Mouse (Mus musculus) lung, embryonic 16.5 days (tissue): ENCODE measurements around the gene Sorcs3. TPM values are rescaled to one million over a fixed set of nuclear protein-coding genes. Genes with fewer than 3 reads are reported as not detected.

Experiments used
- ATAC-seq: fragments of 200-750 bp; cut with Nextera tagmentation; 2 replicates; pipeline ENCODE4 v1.8.0; 2017; ENCODE audit warnings: low read depth, mild to moderate bottlenecking, moderate library complexity
- H3K27ac ChIP-seq: fragments of 300-500 bp; sonication (generic); 2 replicates; pipeline ENCODE4 v1.5.1; 2014; ENCODE audit warnings: mild to moderate bottlenecking, control low read depth, low read length
- H3K27me3 ChIP-seq: fragments of 300-500 bp; sonication (generic); 2 replicates; pipeline ENCODE4 v1.6.1; 2014; ENCODE audit warnings: low read depth, low read length, mixed read lengths; ENCODE audit not compliant: control insufficient read depth, insufficient read depth
- H3K36me3 ChIP-seq: fragments of 300-500 bp; sonication (generic); 2 replicates; pipeline ENCODE4 v1.6.1; 2014; ENCODE audit warnings: low read length; ENCODE audit not compliant: control insufficient read depth, insufficient read depth
- H3K4me1 ChIP-seq: fragments of 300-500 bp; sonication (generic); replicated peaks from 2 replicates; pipeline ENCODE4 v1.6.1; 2014; ENCODE audit warnings: low read length, mixed read lengths; ENCODE audit not compliant: control insufficient read depth, insufficient read depth
- H3K4me2 ChIP-seq: fragments of 300-500 bp; sonication (generic); 2 replicates; pipeline ENCODE4 v1.6.1; 2014; ENCODE audit warnings: low read depth, low read length, control low read depth
- H3K4me3 ChIP-seq: fragments of 300-500 bp; sonication (generic); 2 replicates; pipeline ENCODE4 v1.5.1; 2014; ENCODE audit warnings: mild to moderate bottlenecking, low read length, control low read depth
- H3K9ac ChIP-seq: fragments of 300-500 bp; sonication (generic); 2 replicates; pipeline ENCODE4 v1.6.1; 2014; ENCODE audit warnings: low read length, control low read depth
- H3K9me3 ChIP-seq: fragments of 300-500 bp; sonication (generic); 2 replicates; pipeline ENCODE4 v1.6.1; 2016; ENCODE audit warnings: low read length; ENCODE audit not compliant: control insufficient read depth
- WGBS: fragments of 180-500 bp; shearing (Covaris S2); extraction: QIAGEN DNeasy Blood & Tissue Kit; methylation state at CpG from one replicate; pipeline ENCODE4 v1.1.7; 2014; 5-methylcytosine and 5-hydroxymethylcytosine counted together
- polyA plus RNA-seq: library from polyadenylated mRNA; unstranded; fragments of >200 nt; fragmentation: Nextera tagmentation; extraction: Ambion mirVana; gene quantifications from 2 replicates; pipeline ENCODE4 v1.2.1, GENCODE M21; 2015

Gene Sorcs3
- polyA plus RNA-seq, 1 experiment from 2014 or later, result 0.20 TPM

DNA sequence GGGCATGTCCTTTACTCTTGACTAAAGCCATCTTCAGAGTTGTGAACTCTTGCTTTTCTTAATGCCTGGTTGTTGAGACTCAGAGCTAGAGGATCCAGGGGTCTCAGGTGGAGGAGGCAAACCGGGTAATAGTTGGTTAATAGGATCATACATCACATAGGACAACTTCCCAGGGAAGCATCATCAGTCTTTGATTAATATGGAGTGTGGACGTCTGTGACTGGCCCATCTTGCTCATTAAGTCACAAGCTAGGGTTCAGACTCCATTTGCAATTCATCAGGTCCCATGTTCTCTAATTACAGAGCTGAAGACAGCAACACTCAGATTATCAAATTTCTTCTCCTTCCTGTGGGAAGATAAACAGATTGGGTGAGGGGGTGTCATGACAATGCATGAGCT is 353.6 kb downstream of the Sorcs3 start:
- WGBS, result 48% methylated on average over 2 of the region's 2 CpGs
- Histone ChIP-seq H3K36me3 (no peaks in the 10 kb centered on the region), H3K4me3 (no peak overlapping the region), H3K9ac (no peak overlapping the region), H3K4me1 (no peaks in the 10 kb centered on the region), H3K27ac (no peak overlapping the region), H3K27me3 (no peaks in the 10 kb centered on the region), H3K9me3 (no peaks in the 10 kb centered on the region), H3K4me2 (no peak overlapping the region)
- no peak for ATAC-seq

- WGBS, result 39% methylated on average over 1 of the region's 1 CpGs
- no peak overlapping the region for H3K27ac ChIP-seq
- no peak for ATAC-seq
- H3K9ac ChIP-seq, result no peak overlapping the region
- no peak overlapping the region for H3K4me3 ChIP-seq
- H3K9me3 ChIP-seq, result no peaks in the 10 kb centered on the region
- no peak overlapping the region for H3K4me2 ChIP-seq
- H3K27me3 ChIP-seq, result no peaks in the 10 kb centered on the region
- no peaks in the 10 kb centered on the region for H3K4me1 ChIP-seq
- no peaks in the 10 kb centered on the region for H3K36me3 ChIP-seq
These were observed 369.9 kb downstream of the Sorcs3 start for GRCm38 (mm10) chr19:48575736-48576135.

DNA sequence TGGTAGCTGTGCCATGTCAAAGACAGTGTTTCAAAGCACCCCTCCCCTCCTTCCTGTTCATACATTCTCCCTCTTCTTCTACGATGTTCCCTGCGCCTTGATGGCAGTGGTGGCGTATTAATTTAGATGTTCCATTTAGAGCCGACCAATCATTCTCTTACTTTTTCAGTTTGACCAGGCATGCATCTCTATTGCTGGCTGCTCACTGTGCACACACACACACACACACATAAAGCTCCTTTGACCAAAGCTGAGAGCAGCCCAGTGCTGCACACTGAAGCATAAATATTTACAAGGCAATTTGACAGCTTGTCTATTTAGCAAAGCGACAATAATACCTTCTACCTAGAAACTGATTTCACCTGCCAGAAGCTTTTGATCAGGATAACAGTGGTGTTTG is 371.3 kb downstream of the Sorcs3 start:
- Histone ChIP-seq H3K36me3 (no peaks in the 10 kb centered on the region), H3K9ac (no peak overlapping the region), H3K4me1 (no peaks in the 10 kb centered on the region), H3K9me3 (no peaks in the 10 kb centered on the region), H3K4me3 (no peak overlapping the region), H3K27ac (no peak overlapping the region), H3K27me3 (no peaks in the 10 kb centered on the region), H3K4me2 (no peak overlapping the region)
- 54% methylated on average over 5 of the region's 5 CpGs for WGBS
- ATAC-seq, result no peak

- Histone ChIP-seq H3K27me3 (no peaks in the 10 kb centered on the region), H3K9ac (no peak overlapping the region), H3K36me3 (no peaks in the 10 kb centered on the region), H3K4me2 (no peak overlapping the region), H3K9me3 (no peaks in the 10 kb centered on the region), H3K4me1 (no peaks in the 10 kb centered on the region), H3K4me3 (no peak overlapping the region), H3K27ac (no peak overlapping the region)
- WGBS, result 76% methylated on average over 8 of the region's 8 CpGs
- ATAC-seq, result no peak
These were observed 379.2 kb downstream of the Sorcs3 start for GRCm38 (mm10) chr19:48584938-48585560.

DNA sequence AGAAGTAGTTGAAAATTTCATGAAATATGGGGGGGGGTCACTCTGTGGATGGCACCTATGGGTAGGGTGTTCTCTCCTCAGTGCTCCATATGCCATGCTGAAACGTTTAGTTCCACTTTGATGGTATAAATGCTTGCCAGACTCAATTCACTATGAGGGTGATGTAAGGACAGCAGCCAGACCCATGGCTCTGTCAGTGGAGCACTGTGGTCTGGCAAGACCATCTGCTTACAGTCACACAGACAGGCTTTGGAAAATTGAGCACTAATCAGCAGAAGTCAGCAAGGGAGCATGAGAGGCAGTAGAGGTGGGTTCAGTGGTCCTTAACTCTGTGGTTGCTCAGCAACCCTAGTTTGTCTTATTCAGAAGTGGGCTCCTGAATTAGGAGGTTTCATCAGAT is 411.1 kb downstream of the Sorcs3 start:
- ATAC-seq, result no peak
- H3K27me3 ChIP-seq, result no peaks in the 10 kb centered on the region
- no peak overlapping the region for H3K9ac ChIP-seq
- 30% methylated on average over 1 of the region's 1 CpGs for WGBS
- no peaks in the 10 kb centered on the region for H3K4me1 ChIP-seq
- H3K36me3 ChIP-seq, result no peaks in the 10 kb centered on the region
- H3K4me3 ChIP-seq, result no peak overlapping the region
- no peak overlapping the region for H3K4me2 ChIP-seq
- H3K9me3 ChIP-seq, result no peaks in the 10 kb centered on the region
- H3K27ac ChIP-seq, result no peak overlapping the region

DNA sequence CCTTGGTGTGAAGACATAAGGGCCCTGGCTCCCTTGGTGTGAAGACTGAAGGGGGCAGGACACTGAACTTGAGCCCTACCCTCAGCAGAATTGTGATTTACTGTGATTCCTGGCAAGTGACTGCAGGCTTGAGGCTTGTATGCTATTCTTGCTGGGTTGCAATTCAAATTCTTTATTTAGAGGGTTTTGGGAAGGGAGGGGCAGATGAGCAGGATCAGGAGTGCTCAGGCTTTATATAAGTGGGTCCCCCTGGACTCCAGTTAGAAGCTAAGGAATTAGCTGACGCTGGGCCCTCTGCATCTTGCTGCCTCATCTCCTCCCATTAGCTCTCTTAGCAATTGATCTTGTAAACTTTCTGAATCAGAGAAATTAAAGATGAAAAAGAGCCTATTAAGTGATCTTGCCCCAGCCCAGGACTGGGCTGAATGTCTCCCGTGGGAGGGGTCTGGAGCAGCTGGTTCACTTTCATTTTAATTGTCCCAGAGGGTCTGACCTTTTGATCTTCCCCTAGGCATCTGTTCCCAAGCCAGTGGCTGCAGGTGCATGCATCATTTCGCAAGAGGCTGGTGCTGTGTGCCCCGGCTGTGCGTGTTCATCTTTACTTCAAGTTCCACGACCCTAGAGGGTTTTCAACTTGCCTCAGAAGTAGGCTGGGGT is 425.0 kb downstream of the Sorcs3 start:
- H3K27me3 ChIP-seq, result no peaks in the 10 kb centered on the region
- H3K27ac ChIP-seq, result no peak overlapping the region
- no peak overlapping the region for H3K4me2 ChIP-seq
- H3K4me1 ChIP-seq, result peaks cover 3% of the 10 kb centered on the region; the same call in 1 of the 2 replicates
- H3K9ac ChIP-seq, result no peak overlapping the region
- H3K4me3 ChIP-seq, result no peak overlapping the region
- no peak for ATAC-seq
- WGBS, result 61% methylated on average over 6 of the region's 6 CpGs
- H3K36me3 ChIP-seq, result no peaks in the 10 kb centered on the region
- no peaks in the 10 kb centered on the region for H3K9me3 ChIP-seq

- no peak overlapping the region for H3K27ac ChIP-seq
- H3K4me3 ChIP-seq, result no peak overlapping the region
- H3K9me3 ChIP-seq, result no peaks in the 10 kb centered on the region
- no peaks in the 10 kb centered on the region for H3K27me3 ChIP-seq
- H3K36me3 ChIP-seq, result no peaks in the 10 kb centered on the region
- ATAC-seq, result no peak
- H3K4me2 ChIP-seq, result no peak overlapping the region
- WGBS, result 78% methylated on average over 4 of the region's 4 CpGs
- H3K9ac ChIP-seq, result no peak overlapping the region
- H3K4me1 ChIP-seq, result no peaks in the 10 kb centered on the region
These were observed 436.7 kb downstream of the Sorcs3 start for GRCm38 (mm10) chr19:48642566-48642965.

- ATAC-seq, result no peak
- Histone ChIP-seq H3K4me1 (no peaks in the 10 kb centered on the region), H3K9me3 (no peaks in the 10 kb centered on the region), H3K9ac (no peak overlapping the region), H3K4me2 (no peak overlapping the region), H3K36me3 (no peaks in the 10 kb centered on the region), H3K27ac (no peak overlapping the region), H3K4me3 (no peak overlapping the region), H3K27me3 (no peaks in the 10 kb centered on the region)
- WGBS, result 69% methylated on average over 2 of the region's 2 CpGs
These were observed 444.1 kb downstream of the Sorcs3 start for GRCm38 (mm10) chr19:48649941-48650340.

DNA sequence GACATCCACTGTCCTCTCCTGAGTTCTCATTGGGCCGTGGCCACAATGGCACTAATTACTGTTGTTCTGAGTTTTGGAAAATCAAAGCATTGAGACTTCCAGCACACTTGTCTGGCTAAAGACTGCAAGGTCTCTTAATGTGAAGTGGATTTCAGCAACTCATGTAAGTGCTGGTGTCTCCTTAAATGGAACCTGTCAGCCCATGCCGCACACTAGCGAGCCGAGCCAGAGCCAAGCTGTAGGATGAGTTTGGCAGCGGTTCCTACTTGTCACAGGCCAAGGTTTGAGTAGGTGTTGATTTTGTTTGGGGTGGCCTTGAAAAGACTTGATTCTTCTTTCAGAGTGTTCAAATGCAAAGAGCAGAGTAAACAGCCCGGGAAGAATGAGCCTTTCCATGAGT is 445.8 kb downstream of the Sorcs3 start:
- 37% methylated on average over 6 of the region's 6 CpGs for WGBS
- no peak overlapping the region for H3K4me2 ChIP-seq
- no peaks in the 10 kb centered on the region for H3K4me1 ChIP-seq
- no peaks in the 10 kb centered on the region for H3K27me3 ChIP-seq
- no peak overlapping the region for H3K9ac ChIP-seq
- H3K4me3 ChIP-seq, result no peak overlapping the region
- no peak for ATAC-seq
- no peaks in the 10 kb centered on the region for H3K36me3 ChIP-seq
- H3K9me3 ChIP-seq, result no peaks in the 10 kb centered on the region
- no peak overlapping the region for H3K27ac ChIP-seq
